Mouse (Mus musculus) limb, embryonic 10.5 days (tissue): ENCODE data around the gene Slc30a1. TPM values are rescaled to one million over a fixed set of nuclear protein-coding genes. Genes with fewer than 3 reads are reported as not detected.

Source experiments
- DNase-seq: peaks from one replicate; pipeline ENCODE4 v3.0.0-alpha.2; 2017; ENCODE audit warnings: low spot score
- H3K27ac ChIP-seq: fragments of 300-500 bp; sonication (generic); 2 replicates; pipeline ENCODE4 v1.5.1; 2016; ENCODE audit warnings: mild to moderate bottlenecking
- H3K27me3 ChIP-seq: fragments of 300-500 bp; sonication (generic); 2 replicates; pipeline ENCODE4 v1.6.1; 2016; ENCODE audit warnings: low read depth, mild to moderate bottlenecking; ENCODE audit not compliant: poor library complexity, severe bottlenecking
- H3K36me3 ChIP-seq: fragments of 300-500 bp; sonication (generic); 2 replicates; pipeline ENCODE4 v1.6.1; 2016; ENCODE audit warnings: mild to moderate bottlenecking, moderate library complexity
- H3K4me1 ChIP-seq: fragments of 300-500 bp; sonication (generic); 2 replicates; pipeline ENCODE4 v1.6.1; 2016
- H3K4me3 ChIP-seq: fragments of 300-500 bp; sonication (generic); 2 replicates; pipeline ENCODE4 v1.5.1; 2016; ENCODE audit warnings: mild to moderate bottlenecking, moderate library complexity
- H3K9me3 ChIP-seq: fragments of 300-500 bp; sonication (generic); replicated peaks from 2 replicates; pipeline ENCODE4 v1.6.1; 2016; ENCODE audit warnings: mild to moderate bottlenecking
- WGBS: fragments of 180-500 bp; shearing (Covaris S2); methylation state at CpG from one replicate; pipeline ENCODE4 v1.1.7; 2016; 5-methylcytosine and 5-hydroxymethylcytosine counted together
- polyA plus RNA-seq: library from polyadenylated mRNA; unstranded; fragments of >200 nt; fragmentation: Nextera tagmentation; extraction: Ambion mirVana; gene quantifications from 2 replicates; pipeline ENCODE4 v1.2.1, GENCODE M21; 2016

The Slc30a1 gene
- 1.5 and 2.1 TPM in 2 replicates for polyA plus RNA-seq

- peaks cover 24% of the 10 kb centered on the region for H3K36me3 ChIP-seq
- peak; percentile 99 for DNase-seq
- WGBS: under 1% methylated on average over 102 of the region's 104 CpGs
- no peaks in the 10 kb centered on the region for H3K9me3 ChIP-seq
- H3K4me3 ChIP-seq: peak within 1 kb of the TSS; percentile 92
- H3K27ac ChIP-seq: peak within 1 kb of the TSS; percentile 90
- peaks cover 16% of the 10 kb centered on the region for H3K27me3 ChIP-seq
- peaks cover 38% of the 10 kb centered on the region for H3K4me1 ChIP-seq
Observed at GRCm38 (mm10) chr1:191906571-191907430, at the start of gene Slc30a1. TSS of gene Slc30a1 (plus strand) at chr1:191906767.

- no peak for DNase-seq
- no peaks in the 10 kb centered on the region for H3K27me3 ChIP-seq
- H3K36me3 ChIP-seq: no peaks in the 10 kb centered on the region
- H3K4me3 ChIP-seq: no peak overlapping the region
- H3K27ac ChIP-seq: no peak overlapping the region
- H3K4me1 ChIP-seq: no peaks in the 10 kb centered on the region
- H3K9me3 ChIP-seq: no peaks in the 10 kb centered on the region
- WGBS: 89% methylated on average over 5 of the region's 5 CpGs
Observed at GRCm38 (mm10) chr1:191856886-191857651, 49.5 kb upstream of the Slc30a1 start.

- Histone ChIP-seq H3K4me1 (no peaks in the 10 kb centered on the region), H3K27me3 (no peaks in the 10 kb centered on the region)
- no peak for DNase-seq
Observed at GRCm38 (mm10) chr1:191858136-191858535, 48.4 kb upstream of the Slc30a1 start.

GRCm38 (mm10) chr1:191859847-191860246 lies 46.7 kb upstream of the Slc30a1 start:
- WGBS: 84% methylated on average over 3 of the region's 3 CpGs
- H3K9me3 ChIP-seq: no peaks in the 10 kb centered on the region
- DNase-seq: no peak

More at GRCm38 (mm10) chr1:191858136-191858535, 48.4 kb upstream of the Slc30a1 start:
- no peak overlapping the region for H3K4me3 ChIP-seq
- no peak overlapping the region for H3K27ac ChIP-seq
- no peaks in the 10 kb centered on the region for H3K36me3 ChIP-seq
- no peaks in the 10 kb centered on the region for H3K9me3 ChIP-seq

GRCm38 (mm10) chr1:191861247-191861646 lies 45.3 kb upstream of the Slc30a1 start:
- Histone ChIP-seq H3K27me3 (no peaks in the 10 kb centered on the region), H3K36me3 (no peaks in the 10 kb centered on the region)
- WGBS: 88% methylated on average over 5 of the region's 5 CpGs

More at GRCm38 (mm10) chr1:191859847-191860246, 46.7 kb upstream of the Slc30a1 start:
- no peaks in the 10 kb centered on the region for H3K27me3 ChIP-seq
- no peak overlapping the region for H3K4me3 ChIP-seq
- peaks cover 7% of the 10 kb centered on the region; the same call in 1 of the 2 replicates for H3K4me1 ChIP-seq
- H3K36me3 ChIP-seq: no peaks in the 10 kb centered on the region
- H3K27ac ChIP-seq: no peak overlapping the region

GRCm38 (mm10) chr1:191863833-191864550 lies 42.6 kb upstream of the Slc30a1 start:
- Histone ChIP-seq H3K27ac (no peak overlapping the region), H3K27me3 (no peaks in the 10 kb centered on the region), H3K36me3 (no peaks in the 10 kb centered on the region), H3K4me3 (no peak overlapping the region), H3K4me1 (peaks cover 7% of the 10 kb centered on the region; the same call in 1 of the 2 replicates), H3K9me3 (no peaks in the 10 kb centered on the region)
- WGBS: 84% methylated on average over 4 of the region's 4 CpGs
- DNase-seq: no peak

More at GRCm38 (mm10) chr1:191861247-191861646, 45.3 kb upstream of the Slc30a1 start:
- Histone ChIP-seq H3K27ac (no peak overlapping the region), H3K4me1 (peaks cover 7% of the 10 kb centered on the region; the same call in 1 of the 2 replicates), H3K4me3 (no peak overlapping the region), H3K9me3 (no peaks in the 10 kb centered on the region)
- DNase-seq: no peak

GRCm38 (mm10) chr1:191864551-191865027 lies 42.0 kb upstream of the Slc30a1 start:
- Histone ChIP-seq H3K4me1 (peaks cover 7% of the 10 kb centered on the region; the same call in 1 of the 2 replicates), H3K4me3 (no peak overlapping the region), H3K27me3 (no peaks in the 10 kb centered on the region), H3K27ac (no peak overlapping the region), H3K36me3 (no peaks in the 10 kb centered on the region), H3K9me3 (no peaks in the 10 kb centered on the region)
- 89% methylated on average over 8 of the region's 8 CpGs for WGBS
- DNase-seq: no peak

GRCm38 (mm10) chr1:191872076-191872710 lies 34.4 kb upstream of the Slc30a1 start:
- H3K27ac ChIP-seq: no peak overlapping the region
- H3K4me3 ChIP-seq: no peak overlapping the region
- no peak for DNase-seq
- H3K4me1 ChIP-seq: no peaks in the 10 kb centered on the region; the same call in 1 of the 2 replicates
- H3K9me3 ChIP-seq: no peaks in the 10 kb centered on the region
- no peaks in the 10 kb centered on the region for H3K36me3 ChIP-seq
- WGBS: 80% methylated on average over 6 of the region's 6 CpGs
- H3K27me3 ChIP-seq: no peaks in the 10 kb centered on the region

GRCm38 (mm10) chr1:191875006-191875405 lies 31.6 kb upstream of the Slc30a1 start:
- no peaks in the 10 kb centered on the region for H3K36me3 ChIP-seq
- H3K27me3 ChIP-seq: no peaks in the 10 kb centered on the region
- no peak for DNase-seq
- no peak overlapping the region for H3K4me3 ChIP-seq
- H3K27ac ChIP-seq: no peak overlapping the region
- H3K4me1 ChIP-seq: peaks cover 12% of the 10 kb centered on the region
- H3K9me3 ChIP-seq: no peaks in the 10 kb centered on the region
- WGBS: 91% methylated on average over 7 of the region's 7 CpGs

- Histone ChIP-seq H3K36me3 (no peaks in the 10 kb centered on the region), H3K9me3 (no peaks in the 10 kb centered on the region), H3K4me1 (peaks cover 12% of the 10 kb centered on the region), H3K27me3 (no peaks in the 10 kb centered on the region), H3K4me3 (no peak overlapping the region), H3K27ac (no peak overlapping the region)
- WGBS: 74% methylated on average over 9 of the region's 9 CpGs
- no peak for DNase-seq
Observed at GRCm38 (mm10) chr1:191875683-191876305, 30.8 kb upstream of the Slc30a1 start.

GRCm38 (mm10) chr1:191877681-191878080 lies 28.9 kb upstream of the Slc30a1 start:
- WGBS: 51% methylated on average over 10 of the region's 10 CpGs
- no peaks in the 10 kb centered on the region for H3K9me3 ChIP-seq
- DNase-seq: no peak
- peak overlapping the region; percentile 46 for H3K27ac ChIP-seq
- no peaks in the 10 kb centered on the region for H3K27me3 ChIP-seq
- peaks cover 12% of the 10 kb centered on the region for H3K4me1 ChIP-seq
- no peaks in the 10 kb centered on the region for H3K36me3 ChIP-seq
- H3K4me3 ChIP-seq: no peak overlapping the region
